Mouse (Mus musculus) ES-E14 (cell line): Measurements from ENCODE around the gene Megf11.

Experiments
- CHD2 ChIP-seq: IDR thresholded peaks from 2 replicates; pipeline ENCODE4 v1.6.1; 2014; ENCODE audit warnings: mild to moderate bottlenecking, low read depth, low read length, inconsistent platforms
- MAFK ChIP-seq: IDR thresholded peaks from 2 replicates; pipeline ENCODE4 v1.6.1; 2014; ENCODE audit warnings: mild to moderate bottlenecking, low read depth, low read length, inconsistent platforms; ENCODE audit not compliant: insufficient read depth
- ZC3H11A ChIP-seq: IDR thresholded peaks from 2 replicates; pipeline ENCODE4 v1.6.1; 2012; ENCODE audit warnings: low read depth, mild to moderate bottlenecking, inconsistent platforms, low read length, borderline replicate concordance
- ZNF384 ChIP-seq: IDR thresholded peaks from 2 replicates; pipeline ENCODE4 v1.6.1; 2012; ENCODE audit warnings: low read depth, low read length, inconsistent platforms

GRCm38 (mm10) chr9:64528061-64528460 is 142.6 kb downstream of the Megf11 start:
- TF ChIP-seq MAFK, result no peak
- TF ChIP-seq CHD2, result no peak
- no peak for TF ChIP-seq ZC3H11A
- no peak for TF ChIP-seq ZNF384
